Mouse (Mus musculus) stomach, postnatal 0 days (tissue): ENCODE data around the gene Gm9922.

Experiments used
- CTCF ChIP-seq: IDR thresholded peaks from 2 replicates; pipeline ENCODE4 v1.5.1; 2016; ENCODE audit warnings: antibody characterized with exemption, low read depth, mild to moderate bottlenecking, moderate library complexity
- EP300 ChIP-seq: optimal IDR thresholded peaks from 2 replicates; pipeline ENCODE3; 2016; ENCODE audit warnings: antibody characterized with exemption

GRCm38 (mm10) chr14:101748436-101748835, 18.8 kb upstream of the Gm9922 start:
- no peak for TF ChIP-seq CTCF
- no peak for TF ChIP-seq EP300
